Mouse (Mus musculus) megakaryocyte, embryonic 14.5 days (primary cell): ENCODE measurements around the gene Ccdc190.

Experiments used
- FLI1 ChIP-seq: IDR thresholded peaks from 2 replicates; pipeline ENCODE4 v1.6.1; 2012; ENCODE audit warnings: low read length, inconsistent platforms, mixed read lengths
- GATA1 ChIP-seq: IDR thresholded peaks from 3 replicates; pipeline ENCODE4 v1.6.1; 2012; ENCODE audit warnings: mixed read lengths, low read length, inconsistent platforms, borderline replicate concordance

GRCm38 (mm10) chr1:169952636-169953035, 24.2 kb downstream of the Ccdc190 start:
- no peak for TF ChIP-seq GATA1
- TF ChIP-seq FLI1, result no peak
